Mouse (Mus musculus) kidney, adult 2 months (tissue): ENCODE data around the gene Hoxa6.

Experiments
- CTCF ChIP-seq: fragments of 200-500 bp; conservative IDR thresholded peaks from 2 replicates; pipeline ENCODE4 v1.5.1; 2011; ENCODE audit warnings: low read depth, mild to moderate bottlenecking, control low read depth, low read length, moderate library complexity, mixed read lengths; ENCODE audit not compliant: insufficient read depth, insufficient read length
- POLR2A ChIP-seq: fragments of 200-500 bp; IDR thresholded peaks from one replicate; pipeline ENCODE4 v1.6.1; 2011; ENCODE audit warnings: low read depth, low read length, control low read depth

DNA sequence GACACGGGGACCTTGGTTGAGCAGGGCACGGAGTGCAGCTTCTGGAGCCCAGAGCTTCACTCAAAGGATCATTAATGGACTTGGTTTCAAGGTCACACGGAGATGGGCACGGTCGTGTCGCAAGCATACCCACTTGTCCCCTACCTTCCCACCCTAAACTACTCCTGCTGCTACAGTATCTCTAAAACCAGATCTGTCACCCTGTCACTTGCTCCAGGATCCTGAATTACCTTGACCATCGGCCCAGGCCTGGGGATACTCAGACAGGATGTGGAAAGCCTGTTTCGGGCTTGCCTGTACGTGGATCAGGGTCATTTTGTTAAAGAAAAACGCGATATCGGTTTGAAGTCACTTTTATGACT, 1.1 kb upstream of the Hoxa6 start:
- TF ChIP-seq CTCF (no peak), POLR2A (no peak)
